Mouse (Mus musculus) embryonic stem cell, embryonic (primary cell): ENCODE data around the gene Cldn34a.
"Not testable (repeated sequence)": the region's sequence is repeated elsewhere in the genome, so short reads cannot be mapped to it uniquely, and the experiment has no call there.

Experiments
- CTCF ChIA-PET, 4 experiments: fragments of 300-600 bp in 2 of 4; fragments of 350-600 bp in 2 of 4; sonication (Branson Sonifier 250); formaldehyde crosslinking; loops; one replicate each; lab custom pipeline; 2022; ENCODE audit warnings: inconsistent platforms in 2 of 4; lab: Charles Lee
- POLR2A ChIA-PET, 4 experiments: fragments of 300-600 bp in 2 of 4; fragments of 350-600 bp in 2 of 4; sonication (Branson Sonifier 250); formaldehyde crosslinking; loops; one replicate each; lab custom pipeline; 2022; ENCODE audit warnings: antibody characterized with exemption in 4 of 4, inconsistent platforms in 1 of 4; lab: Charles Lee

Cldn34a gene

DNA sequence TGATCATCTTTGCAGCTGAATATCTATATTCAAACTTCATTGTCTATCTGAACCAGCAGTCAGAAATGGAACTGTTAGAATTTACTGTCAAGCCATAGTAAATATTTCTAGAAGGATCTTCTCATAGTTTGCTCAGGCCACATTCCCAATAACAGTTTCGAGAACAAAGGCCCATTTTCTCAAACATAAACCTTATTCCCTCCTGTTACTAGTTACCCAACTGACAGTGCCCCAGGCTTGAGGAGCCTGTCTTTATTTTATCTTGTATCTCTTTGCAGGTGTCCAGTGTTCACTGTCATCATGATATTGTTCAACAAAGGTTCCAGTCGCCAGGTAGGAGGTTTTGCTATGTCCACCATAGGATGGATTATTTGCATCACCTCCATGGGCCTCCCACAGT lies at the start of gene Cldn34a:
Gene Cldn34a, plus strand, starts transcription at position 301 of the 400 bp plus-strand sequence.
- ChIA-PET CTCF (no interaction called here), POLR2A (no interaction called here)

- CTCF ChIA-PET, result not testable (repeated sequence)
- POLR2A ChIA-PET, result interaction anchor here in 1 of 4 experiments (1.0 kb wide), 1 partner anchor 259 kb away, joined by 3 read pairs; no protein-coding TSS in a partner anchor
These were observed 44.5 kb upstream of the Cldn34a start for GRCm38 (mm10) chrX:152518611-152519010.

- CTCF ChIA-PET, result no interaction called here
- POLR2A ChIA-PET, result no interaction called here
These were observed 17.4 kb upstream of the Cldn34a start for GRCm38 (mm10) chrX:152545736-152546135.

GRCm38 (mm10) chrX:152548180-152548579 lies 15.0 kb upstream of the Cldn34a start:
- ChIA-PET CTCF (no interaction called here), POLR2A (no interaction called here)

- POLR2A ChIA-PET, result interaction anchor here in 1 of 4 experiments (0.6 kb wide), 1 partner anchor 144 kb away, joined by 3 read pairs; no protein-coding TSS in a partner anchor
These were observed 5.7 kb upstream of the Cldn34a start for GRCm38 (mm10) chrX:152557446-152557845.

More at GRCm38 (mm10) chrX:152557446-152557845, 5.7 kb upstream of the Cldn34a start:
- CTCF ChIA-PET, result no interaction called here
